Mouse (Mus musculus): ENCODE data around the gene Trem2. TPM values are rescaled to one million over a fixed set of nuclear protein-coding genes. Genes with fewer than 3 reads are reported as not detected.
A peak's percentile ranks its signal among the peaks of the same experiment; 100 is the strongest.

Trem2 gene
- not detected in 2 replicates for polyA plus RNA-seq (2011; ENCODE audit: insufficient read depth, insufficient read length, low read depth, missing spikeins)

DNA sequence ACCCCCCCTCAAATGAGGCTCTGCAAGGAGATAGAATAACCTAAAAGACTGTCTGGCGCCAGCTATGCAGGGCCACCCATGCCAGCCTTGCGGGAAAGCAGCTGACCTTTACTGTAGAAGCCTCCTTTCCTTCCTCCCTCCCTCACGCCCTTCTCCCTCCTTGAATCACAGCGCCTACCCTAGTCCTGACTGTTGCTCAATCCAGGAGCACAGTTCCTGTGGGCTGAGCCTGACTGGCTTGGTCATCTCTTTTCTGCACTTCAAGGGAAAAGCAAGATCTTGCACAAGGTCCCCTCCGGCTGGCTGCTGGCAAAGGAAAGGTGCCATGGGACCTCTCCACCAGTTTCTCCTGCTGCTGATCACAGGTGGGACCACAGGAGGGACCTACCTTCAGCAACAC is at the start of gene Trem2:
Gene Trem2 (plus strand): TSS at position 171 of the 400 bp plus-strand sequence.
- Histone ChIP-seq H3K27ac (ENCODE audit: insufficient read depth, low read length) (no peak within 1 kb of the TSS), H3K27me3 (ENCODE audit: control insufficient read depth, insufficient read depth, low read length, poor library complexity, severe bottlenecking) (no peaks in the 10 kb centered on the region)
- TF ChIP-seq CTCF (IDR thresholded peaks at IDR 0.05; ENCODE audit: low read depth, low read length) (no peak), EP300 (IDR thresholded peaks at IDR 0.05; ENCODE audit: insufficient read depth, low read depth, low read length) (no peak), POLR2A (IDR thresholded peaks at IDR 0.05; ENCODE audit: insufficient read depth, low read length) (no peak)

DNA sequence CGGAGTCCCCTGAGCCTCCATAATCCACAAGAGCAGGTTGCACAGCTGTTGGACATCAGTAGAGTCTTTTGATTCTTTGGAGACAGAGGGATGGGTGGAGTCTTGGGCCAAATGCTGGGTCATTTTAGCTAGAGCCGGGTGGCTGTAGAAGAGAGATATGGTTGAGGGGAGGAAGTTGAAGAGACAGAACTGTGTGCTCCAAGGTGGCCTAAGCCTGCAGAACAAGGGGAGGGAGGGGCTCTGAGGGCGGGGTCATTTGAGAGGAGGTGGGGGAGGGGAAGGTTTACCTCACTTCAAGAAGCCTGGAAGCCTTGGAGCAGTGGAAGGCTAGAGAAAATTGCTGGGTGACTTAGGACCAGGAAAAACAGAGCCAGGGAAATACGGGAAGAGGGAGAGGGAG is 47.0 kb upstream of the Trem2 start, which contains the start of gene Treml2:
Gene Treml2 (plus strand): TSS at position 296 of the 400 bp plus-strand sequence.
- H3K9me3 ChIP-seq (replicated peaks; ENCODE audit: control insufficient read depth, insufficient read depth, low read length, poor library complexity, severe bottlenecking) = no peaks in the 10 kb centered on the region
- H3K27me3 ChIP-seq (ENCODE audit: control insufficient read depth, insufficient read depth, low read length, poor library complexity, severe bottlenecking) = no peaks in the 10 kb centered on the region
- no peak within 1 kb of the TSS for H3K9ac ChIP-seq (ENCODE audit: low read depth, poor library complexity, severe bottlenecking)
- TF ChIP-seq CTCF (IDR thresholded peaks at IDR 0.05; ENCODE audit: low read depth, low read length) = no peak
- TF ChIP-seq POLR2A (IDR thresholded peaks at IDR 0.05; ENCODE audit: insufficient read depth, low read length) = no peak
- TF ChIP-seq EP300 (IDR thresholded peaks at IDR 0.05; ENCODE audit: insufficient read depth, low read depth, low read length) = no peak
- no peak within 1 kb of the TSS for H3K4me3 ChIP-seq (ENCODE audit: low read depth, low read length)
- no peaks in the 10 kb centered on the region for H3K36me3 ChIP-seq (ENCODE audit: control insufficient read depth, insufficient read depth, low read length, poor library complexity, severe bottlenecking)
- H3K4me1 ChIP-seq (ENCODE audit: control insufficient read depth, insufficient read depth, low read length) = peaks cover 7% of the 10 kb centered on the region
- peak within 1 kb of the TSS; percentile 26 for H3K27ac ChIP-seq (ENCODE audit: insufficient read depth, low read length)

More for the DNA sequence above, at the start of gene Trem2:
- no peaks in the 10 kb centered on the region for H3K36me3 ChIP-seq (ENCODE audit: control insufficient read depth, insufficient read depth, low read length, poor library complexity, severe bottlenecking)
- H3K9ac ChIP-seq (ENCODE audit: low read depth, poor library complexity, severe bottlenecking) = no peak within 1 kb of the TSS
- no peaks in the 10 kb centered on the region for H3K9me3 ChIP-seq (replicated peaks; ENCODE audit: control insufficient read depth, insufficient read depth, low read length, poor library complexity, severe bottlenecking)
- peaks cover 7% of the 10 kb centered on the region for H3K4me1 ChIP-seq (ENCODE audit: control insufficient read depth, insufficient read depth, low read length)
- H3K4me3 ChIP-seq (ENCODE audit: low read depth, low read length) = no peak within 1 kb of the TSS

DNA sequence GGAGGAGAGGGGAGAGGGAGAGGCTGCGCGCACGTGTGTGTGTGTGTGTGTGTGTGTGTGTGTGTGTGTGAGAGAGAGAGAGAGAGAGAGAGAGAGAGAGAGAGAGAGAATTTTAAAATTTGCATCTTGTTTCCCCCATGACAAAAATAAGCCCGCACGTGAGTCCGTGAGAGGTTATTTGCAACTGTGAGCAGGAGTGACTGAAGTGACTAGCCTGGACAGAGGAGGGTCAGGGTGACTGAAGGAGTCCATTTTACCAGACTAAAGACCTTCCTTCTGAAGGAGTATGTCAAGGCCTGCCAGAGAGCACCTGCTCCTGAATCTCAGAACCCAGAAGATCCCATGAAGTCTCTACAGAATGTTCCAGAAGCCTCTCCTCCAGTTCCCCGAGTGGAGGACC is 46.4 kb upstream of the Trem2 start:
- Histone ChIP-seq H3K27ac (ENCODE audit: insufficient read depth, low read length) (peak overlapping the region; percentile 26), H3K9me3 (replicated peaks; ENCODE audit: control insufficient read depth, insufficient read depth, low read length, poor library complexity, severe bottlenecking) (no peaks in the 10 kb centered on the region), H3K4me1 (ENCODE audit: control insufficient read depth, insufficient read depth, low read length) (peaks cover 7% of the 10 kb centered on the region), H3K27me3 (ENCODE audit: control insufficient read depth, insufficient read depth, low read length, poor library complexity, severe bottlenecking) (no peaks in the 10 kb centered on the region), H3K4me3 (ENCODE audit: low read depth, low read length) (no peak overlapping the region), H3K36me3 (ENCODE audit: control insufficient read depth, insufficient read depth, low read length, poor library complexity, severe bottlenecking) (no peaks in the 10 kb centered on the region), H3K9ac (ENCODE audit: low read depth, poor library complexity, severe bottlenecking) (no peak overlapping the region)
- TF ChIP-seq EP300 (IDR thresholded peaks at IDR 0.05; ENCODE audit: insufficient read depth, low read depth, low read length) (no peak), POLR2A (IDR thresholded peaks at IDR 0.05; ENCODE audit: insufficient read depth, low read length) (no peak), CTCF (IDR thresholded peaks at IDR 0.05; ENCODE audit: low read depth, low read length) (no peak)

DNA sequence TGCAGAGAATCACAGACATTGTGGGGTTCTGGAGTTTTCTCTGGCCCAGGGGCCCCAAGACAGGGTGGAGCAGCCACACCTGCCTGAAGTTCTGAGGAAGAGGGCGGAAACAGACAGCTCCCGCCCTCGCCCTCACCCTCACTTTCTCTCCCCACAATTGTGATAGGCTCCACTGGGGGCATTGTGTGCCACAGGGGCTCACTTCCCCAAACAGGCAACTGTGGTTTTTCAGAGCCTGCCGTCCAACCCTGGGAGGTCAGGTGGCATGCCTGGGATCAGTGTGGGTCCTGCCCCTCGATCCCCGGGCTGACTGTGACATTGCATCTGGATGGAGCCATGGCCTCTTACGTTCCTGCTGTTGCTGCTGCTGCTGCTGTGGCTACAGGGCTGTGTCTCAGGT is 46.0 kb upstream of the Trem2 start:
- no peaks in the 10 kb centered on the region for H3K9me3 ChIP-seq (replicated peaks; ENCODE audit: control insufficient read depth, insufficient read depth, low read length, poor library complexity, severe bottlenecking)
- H3K27ac ChIP-seq (ENCODE audit: insufficient read depth, low read length) = peak overlapping the region; percentile 26; the same call in 1 of the 2 replicates
- H3K27me3 ChIP-seq (ENCODE audit: control insufficient read depth, insufficient read depth, low read length, poor library complexity, severe bottlenecking) = no peaks in the 10 kb centered on the region
- no peak overlapping the region for H3K4me3 ChIP-seq (ENCODE audit: low read depth, low read length)
- no peaks in the 10 kb centered on the region for H3K36me3 ChIP-seq (ENCODE audit: control insufficient read depth, insufficient read depth, low read length, poor library complexity, severe bottlenecking)
- H3K9ac ChIP-seq (ENCODE audit: low read depth, poor library complexity, severe bottlenecking) = no peak overlapping the region
- H3K4me1 ChIP-seq (ENCODE audit: control insufficient read depth, insufficient read depth, low read length) = peaks cover 7% of the 10 kb centered on the region
- no peak for TF ChIP-seq CTCF (IDR thresholded peaks at IDR 0.05; ENCODE audit: low read depth, low read length)
- TF ChIP-seq EP300 (IDR thresholded peaks at IDR 0.05; ENCODE audit: insufficient read depth, low read depth, low read length) = 0 out of 2 replicates have a peak, but pooled peaks have one; percentile 9

DNA sequence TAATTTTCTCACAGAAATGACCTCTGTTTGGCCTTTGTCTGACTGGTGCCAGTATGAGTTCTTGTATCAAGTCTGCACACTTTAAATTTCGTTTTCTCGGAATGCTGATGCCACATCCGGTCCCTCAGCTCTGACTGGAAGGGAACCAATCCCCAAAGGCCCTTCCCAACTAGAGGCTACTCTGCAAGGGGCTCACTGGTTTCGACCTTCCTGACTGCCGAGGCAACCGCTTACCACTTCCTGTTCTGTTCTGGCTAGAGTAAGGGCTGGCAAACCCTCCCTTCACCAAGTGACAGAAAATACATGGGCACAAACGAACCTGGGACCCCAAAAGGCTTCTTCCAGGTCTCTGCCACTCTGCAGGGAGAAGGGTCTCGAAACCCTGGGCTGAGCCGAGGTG is 45.3 kb upstream of the Trem2 start:
- Histone ChIP-seq H3K9me3 (replicated peaks; ENCODE audit: control insufficient read depth, insufficient read depth, low read length, poor library complexity, severe bottlenecking) (no peaks in the 10 kb centered on the region), H3K36me3 (ENCODE audit: control insufficient read depth, insufficient read depth, low read length, poor library complexity, severe bottlenecking) (no peaks in the 10 kb centered on the region), H3K27ac (ENCODE audit: insufficient read depth, low read length) (no peak overlapping the region), H3K4me3 (ENCODE audit: low read depth, low read length) (no peak overlapping the region), H3K27me3 (ENCODE audit: control insufficient read depth, insufficient read depth, low read length, poor library complexity, severe bottlenecking) (no peaks in the 10 kb centered on the region), H3K4me1 (ENCODE audit: control insufficient read depth, insufficient read depth, low read length) (peaks cover 7% of the 10 kb centered on the region), H3K9ac (ENCODE audit: low read depth, poor library complexity, severe bottlenecking) (no peak overlapping the region)
- no peak for TF ChIP-seq CTCF (IDR thresholded peaks at IDR 0.05; ENCODE audit: low read depth, low read length)
- no peak for TF ChIP-seq EP300 (IDR thresholded peaks at IDR 0.05; ENCODE audit: insufficient read depth, low read depth, low read length)
- TF ChIP-seq POLR2A (IDR thresholded peaks at IDR 0.05; ENCODE audit: insufficient read depth, low read length) = no peak

DNA sequence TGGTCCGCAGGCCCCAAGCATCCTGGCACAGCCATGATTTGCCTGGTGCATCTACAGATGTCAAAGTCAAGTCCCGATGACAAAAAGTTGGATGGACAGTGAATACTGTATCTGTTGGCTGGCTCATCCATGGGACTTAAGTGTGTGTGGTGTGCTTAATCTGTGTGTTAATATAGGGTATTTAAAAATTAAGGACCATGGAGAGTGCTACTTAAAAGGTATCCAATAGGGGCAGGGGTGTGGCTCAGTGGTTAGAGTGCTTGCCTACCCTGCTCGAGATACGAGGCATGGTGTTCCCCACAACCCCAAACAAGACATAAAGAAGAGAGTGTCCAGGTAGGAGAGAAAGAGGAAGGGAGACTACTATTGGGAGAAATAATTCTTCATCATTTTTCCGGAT is 44.4 kb upstream of the Trem2 start:
- Histone ChIP-seq H3K27ac (ENCODE audit: insufficient read depth, low read length) (no peak overlapping the region), H3K36me3 (ENCODE audit: control insufficient read depth, insufficient read depth, low read length, poor library complexity, severe bottlenecking) (no peaks in the 10 kb centered on the region), H3K4me1 (ENCODE audit: control insufficient read depth, insufficient read depth, low read length) (peaks cover 7% of the 10 kb centered on the region), H3K9ac (ENCODE audit: low read depth, poor library complexity, severe bottlenecking) (no peak overlapping the region), H3K27me3 (ENCODE audit: control insufficient read depth, insufficient read depth, low read length, poor library complexity, severe bottlenecking) (no peaks in the 10 kb centered on the region), H3K4me3 (ENCODE audit: low read depth, low read length) (no peak overlapping the region), H3K9me3 (replicated peaks; ENCODE audit: control insufficient read depth, insufficient read depth, low read length, poor library complexity, severe bottlenecking) (no peaks in the 10 kb centered on the region)
- TF ChIP-seq EP300 (IDR thresholded peaks at IDR 0.05; ENCODE audit: insufficient read depth, low read depth, low read length) (no peak), POLR2A (IDR thresholded peaks at IDR 0.05; ENCODE audit: insufficient read depth, low read length) (no peak), CTCF (IDR thresholded peaks at IDR 0.05; ENCODE audit: low read depth, low read length) (no peak)
